Mouse (Mus musculus): ENCODE data around the gene Stag3.

DNA sequence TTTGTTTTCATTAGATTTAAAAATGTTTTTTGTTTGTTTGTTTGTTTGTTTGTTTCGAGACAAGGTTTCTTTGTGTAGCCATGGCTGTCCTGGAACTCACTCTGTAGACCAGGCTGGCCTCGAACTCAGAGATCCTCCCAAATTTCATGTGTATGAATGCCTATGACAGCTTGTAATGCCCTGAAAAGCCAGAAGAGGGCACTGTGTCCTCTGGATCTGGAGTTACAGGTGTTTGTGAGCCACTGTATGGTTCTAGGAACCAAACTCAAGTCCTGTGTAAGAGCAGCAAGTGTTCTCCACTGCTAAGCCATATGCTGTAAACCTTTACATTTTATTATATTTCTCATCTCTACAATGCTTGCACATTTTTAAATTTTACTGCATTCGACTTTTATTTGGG is 7.8 kb downstream of the Stag3 start:
- TF ChIP-seq CTCF (IDR thresholded peaks at IDR 0.05; ENCODE audit: low read depth, low read length), result no peak
- TF ChIP-seq POLR2A (IDR thresholded peaks at IDR 0.05; ENCODE audit: insufficient read depth, low read length), result no peak
